Mouse (Mus musculus) liver, adult 2 months (tissue): ENCODE data around the gene Trim59. TPM values are rescaled to one million over a fixed set of nuclear protein-coding genes. Genes with fewer than 3 reads are reported as not detected.
A peak's percentile ranks its signal among the peaks of the same experiment; 100 is the strongest.

ENCODE experiments used
- DNase-seq: peaks from one replicate; pipeline ENCODE4 v3.0.0-alpha.2; 2011; ENCODE audit warnings: low read depth, low spot score; ENCODE audit errors: extremely low read depth
- H3K27ac ChIP-seq: fragments of 200-500 bp; replicated peaks from 2 replicates; pipeline ENCODE4 v1.5.1; 2012; ENCODE audit warnings: low read depth, mild to moderate bottlenecking, control low read depth, inconsistent platforms, low read length; ENCODE audit not compliant: insufficient read depth
- H3K27me3 ChIP-seq: fragments of 200-500 bp; 2 replicates; pipeline ENCODE4 v1.6.1; 2012; ENCODE audit warnings: mild to moderate bottlenecking, moderate library complexity, low read length, inconsistent platforms; ENCODE audit not compliant: control insufficient read depth, insufficient read depth
- H3K36me3 ChIP-seq: fragments of 200-500 bp; 2 replicates; pipeline ENCODE4 v1.6.1; 2012; ENCODE audit warnings: low read length, inconsistent platforms; ENCODE audit not compliant: control insufficient read depth, insufficient read depth
- H3K4me1 ChIP-seq: fragments of 200-500 bp; 2 replicates; pipeline ENCODE4 v1.6.1; 2011; ENCODE audit warnings: low read length; ENCODE audit not compliant: control insufficient read depth, insufficient read depth
- H3K4me3 ChIP-seq: fragments of 200-500 bp; 2 replicates; pipeline ENCODE4 v1.5.1; 2011; ENCODE audit warnings: low read depth, mild to moderate bottlenecking, control low read depth, low read length, moderate library complexity; ENCODE audit not compliant: insufficient read depth
- H3K79me2 ChIP-seq: fragments of 200-500 bp; 2 replicates; pipeline ENCODE4 v1.6.1; 2012; ENCODE audit warnings: inconsistent platforms, mild to moderate bottlenecking, low read length, moderate library complexity; ENCODE audit not compliant: control insufficient read depth, insufficient read depth
- H3K9ac ChIP-seq: fragments of 200-500 bp; 2 replicates; pipeline ENCODE4 v1.6.1; 2012; ENCODE audit warnings: low read depth, mild to moderate bottlenecking, control low read depth, inconsistent platforms, low read length
- CTCF ChIP-seq: fragments of 200-500 bp; IDR thresholded peaks from 2 replicates; pipeline ENCODE4 v1.5.1; 2011; ENCODE audit warnings: low read depth, low read length, control low read depth
- POLR2A ChIP-seq: fragments of 200-500 bp; IDR thresholded peaks from 2 replicates; pipeline ENCODE4 v1.6.1; 2011; ENCODE audit warnings: low read length, control low read depth; ENCODE audit not compliant: insufficient read depth; ENCODE audit errors: extremely low read depth
- WGBS: fragments of 180-500 bp; shearing (Covaris S2); methylation state at CpG from one replicate; pipeline ENCODE4 v1.1.7; 2018; 5-methylcytosine and 5-hydroxymethylcytosine counted together
- polyA plus RNA-seq: library from polyadenylated mRNA; depleted of rRNA; stranded (reverse); fragments of >200 nt; gene quantifications from 2 replicates; pipeline ENCODE4 v1.2.3, GENCODE M21; 2012
- total RNA-seq: library from RNA; depleted of rRNA; stranded (reverse); fragments of >200 nt; gene quantifications from 2 replicates; pipeline ENCODE4 v1.2.3, GENCODE M21; 2014

Gene Trim59
- total and polyA plus RNA-seq, 2 experiments, result 0.04 to 0.28 TPM

DNA sequence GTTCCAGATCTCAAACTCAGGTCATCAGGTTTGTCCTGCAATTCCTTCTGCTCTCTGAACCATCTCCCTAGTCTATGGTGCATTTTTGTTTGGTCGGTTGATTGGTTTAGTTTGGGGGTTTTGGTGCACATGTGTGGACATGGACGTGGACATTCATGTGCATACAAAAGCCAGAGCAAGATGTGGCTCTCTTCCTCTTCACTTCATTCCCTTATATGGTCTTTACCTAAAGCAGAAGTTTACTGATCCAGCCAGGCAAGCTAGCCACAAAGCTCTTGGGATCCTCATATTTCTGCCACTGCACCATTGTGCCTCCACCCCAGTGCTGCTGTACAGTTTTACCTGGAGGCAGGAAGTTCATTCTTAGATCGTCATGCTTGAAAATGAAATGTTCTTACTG lies 27.4 kb downstream of the Trim59 start:
- DNase-seq, result no peak
- Histone ChIP-seq H3K36me3 (peaks cover 21% of the 10 kb centered on the region), H3K79me2 (no peaks in the 10 kb centered on the region), H3K4me1 (peaks cover 2% of the 10 kb centered on the region; the same call in 1 of the 2 replicates), H3K27me3 (no peaks in the 10 kb centered on the region), H3K27ac (no peak overlapping the region), H3K9ac (no peak overlapping the region), H3K4me3 (no peak overlapping the region)
- no peak for TF ChIP-seq CTCF
- no peak for TF ChIP-seq POLR2A
- 92% methylated on average over 3 of the region's 3 CpGs for WGBS

DNA sequence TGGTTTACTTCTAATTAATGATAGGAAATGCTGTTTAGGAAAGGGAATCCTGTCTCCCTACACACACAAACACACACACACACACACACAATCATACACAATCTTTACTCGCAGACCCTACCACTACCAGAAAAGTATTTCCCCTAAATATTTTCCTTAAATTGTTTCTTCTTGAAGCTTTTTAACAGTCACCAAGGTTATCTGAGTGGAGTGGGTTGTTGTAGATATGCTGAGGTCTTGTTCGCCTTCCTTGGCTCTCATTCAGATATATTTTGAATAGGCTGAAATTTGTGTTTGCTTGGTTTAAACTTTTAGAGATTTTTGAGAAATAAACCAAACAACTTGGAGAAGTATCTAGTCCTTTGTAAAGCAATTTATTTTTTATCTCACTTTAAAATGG lies 35.7 kb downstream of the Trim59 start:
- no peak for TF ChIP-seq CTCF
- no peak for TF ChIP-seq POLR2A
- 77% methylated on average over 2 of the region's 2 CpGs for WGBS
- H3K36me3 ChIP-seq, result 0 out of 2 replicates have a peak, but pooled peaks cover 4% of the 10 kb centered on the region
- no peak overlapping the region for H3K27ac ChIP-seq
- H3K79me2 ChIP-seq, result no peaks in the 10 kb centered on the region; the same call in 1 of the 2 replicates
- H3K9ac ChIP-seq, result no peak overlapping the region
- H3K4me1 ChIP-seq, result peaks cover 4% of the 10 kb centered on the region; the same call in 1 of the 2 replicates
- H3K27me3 ChIP-seq, result no peaks in the 10 kb centered on the region
- H3K4me3 ChIP-seq, result no peak overlapping the region
- DNase-seq, result no peak

DNA sequence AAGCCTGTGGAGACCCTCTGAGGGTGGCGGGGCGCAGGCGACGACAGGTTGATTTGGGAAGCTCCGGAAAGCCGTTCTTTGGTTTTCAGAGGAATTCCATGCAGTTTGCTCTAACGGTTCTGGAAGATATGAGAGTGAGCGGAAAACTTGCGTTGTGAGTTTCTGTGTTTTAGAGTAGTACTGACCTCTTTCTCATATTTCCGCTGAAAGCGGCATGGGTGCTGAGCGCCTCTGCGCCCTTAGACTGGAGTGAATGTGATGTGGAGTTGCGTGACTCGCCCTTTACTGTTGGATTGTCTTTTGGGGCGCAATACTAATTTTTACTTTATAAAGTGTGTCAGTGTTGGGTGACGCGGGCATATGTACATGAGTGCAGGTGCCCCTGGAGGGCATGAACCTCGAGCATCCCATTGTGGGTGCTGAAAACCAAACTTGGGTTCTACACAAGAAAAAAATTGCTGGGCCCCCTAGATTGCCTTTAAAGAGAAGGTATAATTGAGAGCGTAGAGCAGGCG lies 38.3 kb downstream of the Trim59 start:
- 0 out of 2 replicates have a peak, but pooled peaks cover 4% of the 10 kb centered on the region for H3K36me3 ChIP-seq
- H3K79me2 ChIP-seq, result no peaks in the 10 kb centered on the region; the same call in 1 of the 2 replicates
- 11% methylated on average over 21 of the region's 21 CpGs for WGBS
- H3K4me3 ChIP-seq, result peak overlapping the region; percentile 90
- no peaks in the 10 kb centered on the region for H3K27me3 ChIP-seq
- peaks cover 2% of the 10 kb centered on the region; the same call in 1 of the 2 replicates for H3K4me1 ChIP-seq
- H3K27ac ChIP-seq, result peak overlapping the region; percentile 5; the same call in 1 of the 2 replicates
- no peak for DNase-seq
- peak overlapping the region; percentile 83 for H3K9ac ChIP-seq
- no peak for TF ChIP-seq CTCF
- TF ChIP-seq POLR2A, result no peak

DNA sequence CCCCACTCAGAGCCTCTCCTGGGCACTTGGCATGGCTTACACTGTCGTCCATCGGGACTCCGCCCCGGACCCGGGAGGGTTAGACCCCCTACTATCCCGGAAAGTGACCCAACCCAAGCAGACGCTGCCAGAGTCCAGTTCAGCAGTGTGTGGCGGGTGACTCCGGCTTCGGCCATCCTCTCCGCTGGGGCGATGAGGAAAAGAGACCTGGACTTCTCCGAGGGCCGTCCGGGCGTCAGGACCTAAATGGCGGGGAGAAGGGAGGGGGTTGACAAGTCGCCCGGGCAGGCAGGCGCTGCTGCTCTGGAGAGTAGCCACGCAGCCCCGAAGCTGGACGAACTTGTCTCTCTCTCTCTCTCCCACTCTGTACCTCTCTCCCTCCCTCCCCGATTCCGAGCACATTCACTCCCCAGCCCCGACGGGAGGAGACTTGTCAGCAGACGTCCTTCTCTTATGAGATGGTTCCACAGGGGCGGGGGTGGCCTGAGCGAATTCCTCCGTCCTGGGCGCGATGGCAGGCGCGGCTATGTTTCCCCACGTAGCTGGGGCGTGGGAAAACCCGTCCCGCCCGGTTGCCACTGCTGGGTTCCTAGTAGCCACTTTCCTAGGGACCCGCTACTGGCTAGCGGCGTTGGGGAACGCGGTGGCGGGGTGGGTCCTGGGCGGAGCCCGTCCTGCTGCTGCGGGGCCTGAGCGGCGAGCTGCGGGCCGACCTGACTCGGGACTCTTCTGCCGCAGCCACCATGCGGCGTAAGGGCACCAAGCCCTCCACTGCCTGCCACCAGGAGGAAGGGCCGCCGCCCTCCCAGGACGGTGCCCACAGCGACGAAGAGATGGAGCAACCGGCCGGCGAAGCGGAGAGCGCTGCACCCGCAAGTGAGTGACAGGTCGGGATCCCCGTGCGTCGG lies 39.0 kb downstream of the Trim59 start:
- Histone ChIP-seq H3K9ac (peak overlapping the region; percentile 83), H3K4me1 (peaks cover 2% of the 10 kb centered on the region; the same call in 1 of the 2 replicates), H3K27me3 (no peaks in the 10 kb centered on the region), H3K36me3 (0 out of 2 replicates have a peak, but pooled peaks cover 4% of the 10 kb centered on the region), H3K4me3 (peak overlapping the region; percentile 90), H3K27ac (peak overlapping the region; percentile 65), H3K79me2 (no peaks in the 10 kb centered on the region; the same call in 1 of the 2 replicates)
- TF ChIP-seq POLR2A (no peak), CTCF (0 out of 2 replicates have a peak, but pooled peaks have one; percentile 14)
- peak; percentile 16 for DNase-seq
- WGBS, result under 1% methylated on average over 72 of the region's 72 CpGs

DNA sequence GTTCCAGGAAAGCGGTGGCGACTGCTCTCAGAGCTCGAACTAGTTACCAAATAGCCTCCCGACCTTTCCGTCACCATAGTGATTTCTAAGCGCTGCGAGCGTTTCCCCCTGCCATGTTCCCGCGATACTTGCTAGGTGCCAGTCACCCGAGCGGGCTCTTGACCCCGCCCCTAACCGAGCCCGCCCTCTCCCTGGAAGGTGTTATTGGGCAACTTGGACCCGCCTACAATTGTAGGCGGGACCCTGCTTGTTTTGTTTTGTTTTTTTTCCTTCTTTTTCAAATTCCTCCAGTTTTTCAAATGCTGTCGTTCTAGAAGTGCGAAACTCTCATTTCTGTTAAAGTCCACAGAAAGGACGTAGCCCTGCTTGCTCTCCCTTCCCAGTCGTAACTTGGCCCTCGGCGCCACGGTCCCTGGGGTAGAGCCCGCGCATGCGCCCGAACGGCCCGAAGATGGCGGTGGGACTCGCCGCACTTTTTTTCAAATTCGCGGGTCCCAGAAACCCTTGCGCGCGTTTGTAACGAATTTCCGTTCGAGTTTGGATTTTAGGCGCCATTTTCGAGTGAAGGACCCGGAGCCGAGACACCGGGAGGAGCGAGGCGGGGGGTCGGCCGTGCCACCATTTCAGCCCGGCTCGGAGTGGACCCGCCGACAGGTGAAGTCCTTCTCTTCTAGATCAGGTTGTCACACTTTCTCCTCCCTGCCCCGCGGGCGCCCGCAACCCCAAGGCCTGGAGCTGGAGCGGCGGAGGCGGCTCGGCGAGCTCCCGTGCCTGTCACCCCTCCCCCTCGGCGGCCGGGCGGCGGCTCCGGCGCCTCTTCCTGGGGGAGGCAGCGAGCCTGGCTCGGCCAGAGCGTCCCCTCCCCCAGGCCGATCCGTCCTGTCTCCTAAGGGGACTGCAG lies 39.9 kb downstream of the Trim59 start, which contains the start of the genes Ift80 and Smc4:
Gene Ift80, minus strand, starts transcription at position 134 of the 901 bp plus-strand sequence.
Gene Smc4, plus strand, starts transcription at position 302 of the 901 bp plus-strand sequence.
- WGBS, result under 1% methylated on average over 76 of the region's 76 CpGs
- peak; percentile 87 for DNase-seq
- TF ChIP-seq CTCF, result no peak
- TF ChIP-seq POLR2A, result no peak

More for the DNA sequence above, 39.9 kb downstream of the Trim59 start, which contains the start of the genes Ift80 and Smc4:
- Histone ChIP-seq H3K9ac (peak within 1 kb of the TSS; percentile 88), H3K36me3 (0 out of 2 replicates have a peak, but pooled peaks cover 3% of the 10 kb centered on the region), H3K79me2 (no peaks in the 10 kb centered on the region; the same call in 1 of the 2 replicates), H3K27me3 (no peaks in the 10 kb centered on the region), H3K27ac (peak within 1 kb of the TSS; percentile 97), H3K4me3 (peak within 1 kb of the TSS; percentile 90), H3K4me1 (peaks cover 2% of the 10 kb centered on the region; the same call in 1 of the 2 replicates)
